Mouse (Mus musculus): ENCODE measurements around the gene Bnipl. TPM values are rescaled to one million over a fixed set of nuclear protein-coding genes. Genes with fewer than 3 reads are reported as not detected.
A peak's percentile ranks its signal among the peaks of the same experiment; 100 is the strongest.

Gene Bnipl
- total and polyA plus RNA-seq, 2 experiments from 2014 or later = not detected

DNA sequence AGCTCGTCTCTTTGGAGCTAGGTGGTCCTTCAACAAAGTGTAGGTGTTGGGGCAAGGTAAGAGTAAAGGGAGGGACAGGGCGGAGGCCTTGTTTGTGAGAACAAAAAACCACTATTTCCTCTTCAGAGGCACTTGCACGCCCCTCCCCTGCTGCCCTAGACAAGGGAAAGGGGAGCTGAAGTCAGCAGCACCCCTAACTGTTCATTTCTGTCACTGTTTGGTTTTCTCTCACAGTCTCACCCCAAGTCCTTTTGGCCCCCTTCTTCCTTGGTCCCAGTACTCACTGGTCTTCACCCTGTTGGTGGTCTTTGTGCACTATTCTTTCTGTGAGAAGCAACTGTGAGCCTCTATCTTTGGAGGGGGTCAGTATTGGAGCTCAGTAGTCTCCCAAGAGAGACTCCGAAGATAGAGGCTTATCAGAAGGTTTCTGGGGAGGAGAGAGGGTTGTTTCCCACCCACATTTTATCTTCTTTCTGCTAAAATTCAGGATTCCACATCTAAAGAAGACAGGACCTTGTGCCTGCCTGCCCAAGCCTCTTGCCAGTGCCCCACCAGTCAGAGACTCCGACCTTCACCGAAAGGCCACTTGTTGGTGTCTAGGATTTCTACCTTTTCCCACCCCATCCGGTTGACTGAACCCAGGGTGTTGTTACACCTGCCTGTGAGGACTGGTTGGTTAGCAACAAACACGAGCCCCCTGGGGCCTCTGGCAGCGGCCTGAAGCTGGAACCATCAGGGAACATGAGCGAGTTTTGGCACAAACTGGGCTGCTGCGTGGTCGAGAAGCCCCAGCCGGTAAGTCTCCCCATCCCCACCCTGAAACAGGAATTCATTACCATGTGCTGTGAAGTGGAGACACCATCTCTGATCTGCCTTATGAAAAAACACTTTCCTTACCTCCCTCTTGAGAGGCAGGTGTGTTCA, 19.4 kb downstream of the Bnipl start, which contains the start of gene Mllt11:
Gene Mllt11 (minus strand): TSS at position 874 of the 924 bp plus-strand sequence.
- DNase-seq (ENCODE audit: low spot score) (no peak), ATAC-seq (ENCODE audit: low FRiP score) (no peak)
- Histone ChIP-seq H3K4me3 (ENCODE audit: low read depth, low read length) (no peak within 1 kb of the TSS), H3K4me1 (ENCODE audit: insufficient read depth, low read length) (peaks cover 15% of the 10 kb centered on the region), H3K4me2 (ENCODE audit: low read depth, low read length, poor library complexity, severe bottlenecking) (peak within 1 kb of the TSS; percentile 74), H3K36me3 (ENCODE audit: insufficient read depth, low read length) (peaks cover 35% of the 10 kb centered on the region), H3K9me3 (ENCODE audit: low read length) (no peaks in the 10 kb centered on the region), H3K27me3 (ENCODE audit: insufficient read depth, low read length) (no peaks in the 10 kb centered on the region), H3K27ac (ENCODE audit: low read depth, low read length) (peak within 1 kb of the TSS; percentile 97), H3K9ac (replicated peaks; ENCODE audit: low read length, poor library complexity, severe bottlenecking) (peak within 1 kb of the TSS; percentile 42; the same call in 1 of the 2 replicates)
- TF ChIP-seq CTCF (IDR thresholded peaks at IDR 0.05) = no peak
- 65% methylated on average over 13 of the region's 13 CpGs for WGBS

DNA sequence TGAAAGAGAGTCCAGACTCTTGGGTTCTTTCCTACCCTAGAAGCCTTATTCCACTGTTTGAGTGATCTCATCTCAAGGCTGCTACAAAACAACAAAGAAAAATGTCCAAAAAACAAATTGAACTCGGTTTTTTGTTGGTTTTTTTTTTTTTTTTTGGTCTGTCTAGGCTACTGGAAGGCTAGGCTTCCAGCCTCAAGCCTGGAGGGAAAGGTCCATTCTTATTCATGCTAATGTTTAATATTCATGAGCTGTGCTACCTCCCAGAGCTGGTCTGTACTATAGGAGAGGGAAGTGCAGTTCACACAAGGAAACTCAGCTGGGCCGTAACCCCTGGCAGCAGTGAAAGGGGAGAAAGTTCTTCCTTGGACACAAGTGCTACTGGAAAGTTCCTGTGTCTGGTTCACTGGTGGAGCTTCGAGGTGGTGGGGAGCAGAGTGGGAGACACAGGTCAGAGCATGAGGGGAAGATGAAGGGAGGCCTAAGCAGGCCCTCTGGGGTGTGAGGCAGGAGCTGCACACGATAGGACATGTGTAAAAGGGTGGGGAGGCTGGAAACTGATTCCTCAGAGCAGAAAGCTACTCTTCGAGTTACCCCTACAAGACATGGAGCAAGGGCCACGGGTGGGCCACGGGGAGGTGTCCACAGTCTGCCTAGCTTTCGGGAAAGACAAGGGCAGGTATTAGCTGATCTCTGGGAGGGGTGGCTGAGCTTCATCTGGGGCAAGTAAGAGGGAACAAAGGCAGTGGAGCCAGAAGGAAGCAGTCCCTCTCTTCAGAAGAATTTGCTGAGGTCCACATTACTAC, 20.3 kb downstream of the Bnipl start:
- TF ChIP-seq CTCF (IDR thresholded peaks at IDR 0.05) = no peak
- DNase-seq (ENCODE audit: low spot score) = peak; percentile 64
- Histone ChIP-seq H3K9me3 (ENCODE audit: low read length) (no peaks in the 10 kb centered on the region), H3K27me3 (ENCODE audit: insufficient read depth, low read length) (no peaks in the 10 kb centered on the region), H3K27ac (ENCODE audit: low read depth, low read length) (peak overlapping the region; percentile 97), H3K4me3 (ENCODE audit: low read depth, low read length) (peak overlapping the region; percentile 86), H3K36me3 (ENCODE audit: insufficient read depth, low read length) (peaks cover 29% of the 10 kb centered on the region), H3K4me1 (ENCODE audit: insufficient read depth, low read length) (peaks cover 19% of the 10 kb centered on the region), H3K9ac (replicated peaks; ENCODE audit: low read length, poor library complexity, severe bottlenecking) (peak overlapping the region; percentile 87; the same call in 1 of the 2 replicates), H3K4me2 (ENCODE audit: low read depth, low read length, poor library complexity, severe bottlenecking) (peak overlapping the region; percentile 74)
- ATAC-seq (ENCODE audit: low FRiP score) = no peak
- WGBS = 25% methylated on average over 8 of the region's 8 CpGs

DNA sequence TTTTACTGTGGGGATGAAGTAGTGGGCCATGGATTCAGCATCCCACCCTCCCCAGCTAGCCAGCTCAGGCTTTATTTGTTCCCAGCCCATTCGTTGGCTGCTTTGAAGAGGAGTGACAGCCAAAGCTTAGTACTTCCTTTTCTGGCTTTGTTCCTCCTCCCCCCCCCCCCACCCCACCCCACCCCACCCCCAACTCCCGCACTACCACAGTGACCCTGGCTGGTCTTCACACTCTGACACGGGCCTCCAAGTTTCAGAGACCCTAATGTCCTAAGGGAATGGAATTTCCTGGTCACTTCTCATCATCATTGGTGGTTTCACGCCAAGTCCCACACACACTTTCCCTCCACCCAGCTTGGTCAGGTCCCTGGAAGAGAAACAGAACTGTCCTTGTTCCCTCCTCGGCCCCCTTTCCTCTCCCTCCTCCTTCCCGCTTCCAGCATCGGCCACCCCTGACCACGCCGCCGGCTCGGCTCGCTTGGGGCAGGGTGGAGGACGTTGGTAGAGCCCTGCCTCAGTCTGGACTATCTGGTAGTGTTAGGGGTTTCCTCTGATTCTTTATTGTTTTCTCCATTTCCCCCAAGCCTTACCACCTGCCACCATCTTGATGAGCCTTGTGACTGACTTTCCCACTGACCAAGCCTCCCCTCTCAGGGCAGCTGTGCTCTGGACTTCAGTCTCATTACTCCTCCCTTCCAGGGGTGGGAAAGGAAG, 21.1 kb downstream of the Bnipl start:
- 2% methylated on average over 13 of the region's 13 CpGs for WGBS
- Histone ChIP-seq H3K9ac (replicated peaks; ENCODE audit: low read length, poor library complexity, severe bottlenecking) (peak overlapping the region; percentile 87), H3K4me3 (ENCODE audit: low read depth, low read length) (peak overlapping the region; percentile 86), H3K27me3 (ENCODE audit: insufficient read depth, low read length) (no peaks in the 10 kb centered on the region), H3K4me2 (ENCODE audit: low read depth, low read length, poor library complexity, severe bottlenecking) (peak overlapping the region; percentile 74), H3K9me3 (ENCODE audit: low read length) (no peaks in the 10 kb centered on the region), H3K27ac (ENCODE audit: low read depth, low read length) (peak overlapping the region; percentile 97), H3K36me3 (ENCODE audit: insufficient read depth, low read length) (peaks cover 25% of the 10 kb centered on the region), H3K4me1 (ENCODE audit: insufficient read depth, low read length) (peaks cover 22% of the 10 kb centered on the region)
- DNase-seq (ENCODE audit: low spot score) (peak; percentile 76), ATAC-seq (ENCODE audit: low FRiP score) (peak; percentile 28; the same call in 1 of the 2 replicates)
- TF ChIP-seq CTCF (IDR thresholded peaks at IDR 0.05) = no peak

DNA sequence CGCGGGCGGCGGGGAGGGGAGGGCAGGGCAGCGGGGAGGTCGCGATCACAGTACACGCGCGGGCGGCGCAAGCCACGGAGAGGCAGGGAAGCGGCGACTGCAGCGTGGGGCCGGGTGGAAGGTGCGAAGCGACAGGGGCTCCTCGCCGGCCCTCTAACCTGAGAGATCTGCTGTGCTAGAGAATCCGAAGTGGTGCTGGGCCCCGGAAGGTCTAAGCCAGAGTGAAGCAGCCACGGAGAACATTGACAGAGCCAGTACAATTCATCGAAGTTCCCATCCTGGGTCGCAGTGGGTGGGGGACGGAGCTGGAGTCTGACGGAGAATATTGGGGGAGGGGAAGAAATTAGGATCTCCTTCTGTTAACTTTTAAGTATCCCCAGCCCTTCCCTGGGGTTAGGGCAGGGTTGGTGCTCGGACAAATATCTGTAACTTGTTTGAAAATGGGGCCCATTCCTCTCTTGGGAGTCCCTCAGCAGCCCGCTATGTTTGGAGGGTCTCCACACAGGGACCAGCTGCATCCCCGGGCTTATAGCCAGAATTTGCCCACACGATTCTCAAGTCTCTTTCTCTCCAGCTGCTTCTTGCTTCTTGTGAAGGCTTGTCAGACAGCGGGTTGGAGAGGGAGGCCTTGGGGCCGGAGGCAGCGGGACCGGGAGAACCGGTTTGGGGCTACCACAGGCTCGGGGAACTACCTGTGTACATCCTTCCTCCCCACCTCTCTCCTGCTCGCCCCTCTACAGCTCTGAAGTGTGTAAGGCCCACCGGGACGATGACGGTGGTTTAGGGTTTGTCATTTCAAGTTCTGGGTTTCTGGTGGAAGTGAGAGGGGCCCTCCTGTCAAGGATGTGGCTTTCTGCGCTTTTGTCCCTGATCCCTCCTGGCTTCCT, 21.9 kb downstream of the Bnipl start:
- no peaks in the 10 kb centered on the region for H3K27me3 ChIP-seq (ENCODE audit: insufficient read depth, low read length)
- no peaks in the 10 kb centered on the region for H3K9me3 ChIP-seq (ENCODE audit: low read length)
- H3K4me1 ChIP-seq (ENCODE audit: insufficient read depth, low read length) = peaks cover 29% of the 10 kb centered on the region
- under 1% methylated on average over 41 of the region's 43 CpGs for WGBS
- H3K4me3 ChIP-seq (ENCODE audit: low read depth, low read length) = peak overlapping the region; percentile 86
- peak overlapping the region; percentile 74 for H3K4me2 ChIP-seq (ENCODE audit: low read depth, low read length, poor library complexity, severe bottlenecking)
- peak overlapping the region; percentile 97 for H3K27ac ChIP-seq (ENCODE audit: low read depth, low read length)
- peak overlapping the region; percentile 87 for H3K9ac ChIP-seq (replicated peaks; ENCODE audit: low read length, poor library complexity, severe bottlenecking)
- no peak for TF ChIP-seq CTCF (IDR thresholded peaks at IDR 0.05)
- ATAC-seq (ENCODE audit: low FRiP score) (no peak), DNase-seq (ENCODE audit: low spot score) (peak; percentile 81)
- peaks cover 23% of the 10 kb centered on the region for H3K36me3 ChIP-seq (ENCODE audit: insufficient read depth, low read length)
